Mouse (Mus musculus) monocyte, adult 2 months (primary cell): ENCODE measurements around the gene Esrrb.

ENCODE experiments used
- DNase-seq, 2 experiments: peaks; one replicate each; pipeline ENCODE4 v3.0.0; 2022; ENCODE audit warnings: low spot score in 2 of 2, low read depth in 1 of 2

Esrrb gene

GRCm38 (mm10) chr12:86421490-86421904, 60.6 kb downstream of the Esrrb start:
- DNase-seq, result no peak

- DNase-seq, result no peak
Observed at GRCm38 (mm10) chr12:86422166-86422910, 61.4 kb downstream of the Esrrb start.

- DNase-seq, result no peak
Observed at GRCm38 (mm10) chr12:86423102-86423501, 62.2 kb downstream of the Esrrb start.

GRCm38 (mm10) chr12:86427585-86427984, 66.7 kb downstream of the Esrrb start:
- DNase-seq, result no peak

- no peak for DNase-seq
Observed at GRCm38 (mm10) chr12:86431671-86432070, 70.8 kb downstream of the Esrrb start.

GRCm38 (mm10) chr12:86433371-86433821, 72.5 kb downstream of the Esrrb start:
- DNase-seq, result no peak

- no peak for DNase-seq
Observed at GRCm38 (mm10) chr12:86435651-86436050, 74.7 kb downstream of the Esrrb start.

GRCm38 (mm10) chr12:86450848-86451247, 89.9 kb downstream of the Esrrb start:
- no peak for DNase-seq

- DNase-seq, result no peak
Observed at GRCm38 (mm10) chr12:86455009-86455408, 94.1 kb downstream of the Esrrb start.

- DNase-seq, result no peak
Observed at GRCm38 (mm10) chr12:86462742-86463470, 102.0 kb downstream of the Esrrb start.

GRCm38 (mm10) chr12:86464385-86464784, 103.5 kb downstream of the Esrrb start:
- no peak for DNase-seq

- no peak for DNase-seq
Observed at GRCm38 (mm10) chr12:86466180-86466579, 105.3 kb downstream of the Esrrb start.

- no peak for DNase-seq
Observed at GRCm38 (mm10) chr12:86469919-86470318, 109.0 kb downstream of the Esrrb start.

GRCm38 (mm10) chr12:86470912-86471311, 110.0 kb downstream of the Esrrb start:
- DNase-seq, result no peak

GRCm38 (mm10) chr12:86473630-86474029, 112.7 kb downstream of the Esrrb start:
- DNase-seq, result no peak

GRCm38 (mm10) chr12:86475994-86476393, 115.1 kb downstream of the Esrrb start:
- no peak for DNase-seq

GRCm38 (mm10) chr12:86478908-86479307, 118.0 kb downstream of the Esrrb start:
- DNase-seq, result no peak

GRCm38 (mm10) chr12:86482029-86482428, 121.1 kb downstream of the Esrrb start:
- DNase-seq, result no peak

- no peak for DNase-seq
Observed at GRCm38 (mm10) chr12:86483413-86483841, 122.5 kb downstream of the Esrrb start.

GRCm38 (mm10) chr12:86488005-86488404, 127.1 kb downstream of the Esrrb start:
- no peak for DNase-seq

- DNase-seq, result no peak
Observed at GRCm38 (mm10) chr12:86490052-86490451, 129.1 kb downstream of the Esrrb start.

- no peak for DNase-seq
Observed at GRCm38 (mm10) chr12:86491500-86491899, 130.6 kb downstream of the Esrrb start.
